Mouse (Mus musculus) heart, embryonic 11.5 days (tissue): Measurements from ENCODE around the gene Mau2. TPM values are rescaled to one million over a fixed set of nuclear protein-coding genes. Genes with fewer than 3 reads are reported as not detected.

Experiments
- ATAC-seq: fragments of 200-750 bp; cut with Nextera tagmentation; replicated peaks from 2 replicates; pipeline ENCODE4 v1.8.0; 2017; ENCODE audit warnings: moderate library complexity; ENCODE audit not compliant: insufficient number of reproducible peaks, low FRiP score, low TSS enrichment
- H3K27ac ChIP-seq: fragments of 300-500 bp; sonication (generic); 2 replicates; pipeline ENCODE4 v1.5.1; 2014; ENCODE audit warnings: mild to moderate bottlenecking, low read depth, low read length
- H3K27me3 ChIP-seq: fragments of 300-500 bp; sonication (generic); 2 replicates; pipeline ENCODE4 v1.6.1; 2014; ENCODE audit warnings: mild to moderate bottlenecking, low read length, mixed read lengths; ENCODE audit not compliant: control insufficient read depth, insufficient read depth
- H3K36me3 ChIP-seq: fragments of 300-500 bp; sonication (generic); 2 replicates; pipeline ENCODE4 v1.6.1; 2014; ENCODE audit warnings: mild to moderate bottlenecking, low read length, moderate library complexity, mixed read lengths; ENCODE audit not compliant: control insufficient read depth, insufficient read depth
- H3K4me1 ChIP-seq: fragments of 300-500 bp; sonication (generic); 2 replicates; pipeline ENCODE4 v1.6.1; 2014; ENCODE audit warnings: low read length; ENCODE audit not compliant: control insufficient read depth, insufficient read depth
- H3K4me2 ChIP-seq: fragments of 300-500 bp; sonication (generic); 2 replicates; pipeline ENCODE4 v1.6.1; 2014; ENCODE audit warnings: mild to moderate bottlenecking, moderate library complexity
- H3K4me3 ChIP-seq: fragments of 300-500 bp; sonication (generic); 2 replicates; pipeline ENCODE4 v1.5.1; 2014; ENCODE audit warnings: low read depth, low read length
- H3K9ac ChIP-seq: fragments of 300-500 bp; sonication (generic); 2 replicates; pipeline ENCODE4 v1.6.1; 2014; ENCODE audit warnings: mild to moderate bottlenecking, low read depth, low read length, moderate library complexity
- H3K9me3 ChIP-seq: fragments of 300-500 bp; sonication (generic); replicated peaks from 2 replicates; pipeline ENCODE4 v1.6.1; 2016; ENCODE audit warnings: low read length; ENCODE audit not compliant: control insufficient read depth
- WGBS: fragments of 180-500 bp; shearing (Covaris S2); extraction: QIAGEN DNeasy Blood & Tissue Kit; methylation state at CpG from one replicate; pipeline ENCODE4 v1.1.7; 2014; ENCODE audit not compliant: insufficient replicate concordance; 5-methylcytosine and 5-hydroxymethylcytosine counted together
- polyA plus RNA-seq: library from polyadenylated mRNA; unstranded; fragments of >200 nt; fragmentation: Nextera tagmentation; extraction: Ambion mirVana; gene quantifications from 2 replicates; pipeline ENCODE4 v1.2.1, GENCODE M21; 2014

The Mau2 gene
- polyA plus RNA-seq, 1 experiment from 2014 or later, result 35.5 TPM

- Histone ChIP-seq H3K27me3 (no peaks in the 10 kb centered on the region), H3K27ac (peak overlapping the region; percentile 88), H3K9ac (peak overlapping the region; percentile 95), H3K4me2 (peak overlapping the region; percentile 74), H3K4me1 (peaks cover 34% of the 10 kb centered on the region), H3K4me3 (peak overlapping the region; percentile 94), H3K9me3 (no peaks in the 10 kb centered on the region), H3K36me3 (no peaks in the 10 kb centered on the region)
- under 1% methylated on average over 59 of the region's 68 CpGs for WGBS
- peak; percentile 24 for ATAC-seq
These were observed 68.9 kb downstream of the Mau2 start for GRCm38 (mm10) chr8:69973442-69974161.

- Histone ChIP-seq H3K4me3 (peak overlapping the region; percentile 94), H3K27ac (no peak overlapping the region), H3K36me3 (no peaks in the 10 kb centered on the region), H3K4me1 (peaks cover 34% of the 10 kb centered on the region), H3K9ac (peak overlapping the region; percentile 95), H3K9me3 (no peaks in the 10 kb centered on the region), H3K27me3 (no peaks in the 10 kb centered on the region), H3K4me2 (peak overlapping the region; percentile 74)
- no peak for ATAC-seq
- 13% methylated on average over 7 of the region's 7 CpGs for WGBS
These were observed 69.5 kb downstream of the Mau2 start for GRCm38 (mm10) chr8:69973063-69973441.

- no peaks in the 10 kb centered on the region for H3K36me3 ChIP-seq
- H3K4me1 ChIP-seq, result peaks cover 45% of the 10 kb centered on the region
- peak overlapping the region; percentile 36; the same call in 1 of the 2 replicates for H3K9ac ChIP-seq
- 68% methylated on average over 2 of the region's 2 CpGs for WGBS
- H3K4me3 ChIP-seq, result no peak overlapping the region
- no peak for ATAC-seq
- no peak overlapping the region for H3K27ac ChIP-seq
- no peaks in the 10 kb centered on the region for H3K27me3 ChIP-seq
- no peaks in the 10 kb centered on the region for H3K9me3 ChIP-seq
- H3K4me2 ChIP-seq, result peak overlapping the region; percentile 74; the same call in 1 of the 2 replicates
These were observed 71.7 kb downstream of the Mau2 start for GRCm38 (mm10) chr8:69970880-69971279.

- Histone ChIP-seq H3K4me3 (no peak overlapping the region), H3K4me2 (no peak overlapping the region), H3K27ac (no peak overlapping the region), H3K9me3 (no peaks in the 10 kb centered on the region), H3K27me3 (no peaks in the 10 kb centered on the region), H3K4me1 (peaks cover 39% of the 10 kb centered on the region), H3K9ac (no peak overlapping the region), H3K36me3 (no peaks in the 10 kb centered on the region)
- WGBS, result 72% methylated on average over 4 of the region's 4 CpGs
- no peak for ATAC-seq
These were observed 75.1 kb downstream of the Mau2 start for GRCm38 (mm10) chr8:69967291-69967933.

Other genes starting within 250 kb of the Mau2 start
- 5.2 and 7.8 TPM in 2 replicates for gene Gmip, start 234.1 kb downstream of the Mau2 start, polyA plus RNA-seq
- gene Lpar2, start 220.3 kb downstream of the Mau2 start, polyA plus RNA-seq, result 0.54 and 0.57 TPM in 2 replicates
- gene Pbx4, start 210.2 kb downstream of the Mau2 start, polyA plus RNA-seq, result 4.0 and 6.0 TPM in 2 replicates
- gene Cilp2, start 155.0 kb downstream of the Mau2 start, polyA plus RNA-seq, result 0.21 and 0.49 TPM in 2 replicates
- gene Tssk6, start 140.6 kb downstream of the Mau2 start, polyA plus RNA-seq, result 1.6 and 1.8 TPM in 2 replicates
- 270 and 275 TPM in 2 replicates for gene Ndufa13, start 140.2 kb downstream of the Mau2 start, polyA plus RNA-seq
- gene Yjefn3, start 140.0 kb downstream of the Mau2 start, polyA plus RNA-seq, result 5.5 and 7.0 TPM in 2 replicates
- 52.9 and 59.0 TPM in 2 replicates for gene Gatad2a, start 46.4 kb downstream of the Mau2 start, polyA plus RNA-seq
- gene Sugp1, start 79 bp upstream of the Mau2 start, polyA plus RNA-seq, result 25.1 and 26.1 TPM in 2 replicates
- gene Tm6sf2, start 30.2 kb upstream of the Mau2 start, polyA plus RNA-seq, result 1.6 and 2.1 TPM in 2 replicates
- 0.18 and 0.31 TPM in 2 replicates for gene Hapln4, start 40.7 kb upstream of the Mau2 start, polyA plus RNA-seq
- gene Ncan, start 78.1 kb upstream of the Mau2 start, polyA plus RNA-seq, result 0.11 and 0.16 TPM in 2 replicates
- gene Nr2c2ap, start 88.6 kb upstream of the Mau2 start, polyA plus RNA-seq, result 17.0 and 23.4 TPM in 2 replicates
- 13.2 and 15.1 TPM in 2 replicates for gene Rfxank, start 96.4 kb upstream of the Mau2 start, polyA plus RNA-seq
- 45.7 and 46.5 TPM in 2 replicates for gene Borcs8, start 96.8 kb upstream of the Mau2 start, polyA plus RNA-seq
- 0.21 and 0.39 TPM in 2 replicates for gene Mef2b, start 97.0 kb upstream of the Mau2 start, polyA plus RNA-seq
- 64.9 and 67.7 TPM in 2 replicates for gene Tmem161a, start 129.6 kb upstream of the Mau2 start, polyA plus RNA-seq
- 4.8 and 5.2 TPM in 2 replicates for gene Slc25a42, start 169.6 kb upstream of the Mau2 start, polyA plus RNA-seq
- gene Sugp2, start 191.5 kb upstream of the Mau2 start, polyA plus RNA-seq, result 23.0 and 26.2 TPM in 2 replicates
- gene Armc6, start 191.7 kb upstream of the Mau2 start, polyA plus RNA-seq, result 17.6 and 17.8 TPM in 2 replicates
- gene Homer3, start 240.1 kb upstream of the Mau2 start, polyA plus RNA-seq, result 25.5 and 30.0 TPM in 2 replicates